In the genomic region with DNA sequence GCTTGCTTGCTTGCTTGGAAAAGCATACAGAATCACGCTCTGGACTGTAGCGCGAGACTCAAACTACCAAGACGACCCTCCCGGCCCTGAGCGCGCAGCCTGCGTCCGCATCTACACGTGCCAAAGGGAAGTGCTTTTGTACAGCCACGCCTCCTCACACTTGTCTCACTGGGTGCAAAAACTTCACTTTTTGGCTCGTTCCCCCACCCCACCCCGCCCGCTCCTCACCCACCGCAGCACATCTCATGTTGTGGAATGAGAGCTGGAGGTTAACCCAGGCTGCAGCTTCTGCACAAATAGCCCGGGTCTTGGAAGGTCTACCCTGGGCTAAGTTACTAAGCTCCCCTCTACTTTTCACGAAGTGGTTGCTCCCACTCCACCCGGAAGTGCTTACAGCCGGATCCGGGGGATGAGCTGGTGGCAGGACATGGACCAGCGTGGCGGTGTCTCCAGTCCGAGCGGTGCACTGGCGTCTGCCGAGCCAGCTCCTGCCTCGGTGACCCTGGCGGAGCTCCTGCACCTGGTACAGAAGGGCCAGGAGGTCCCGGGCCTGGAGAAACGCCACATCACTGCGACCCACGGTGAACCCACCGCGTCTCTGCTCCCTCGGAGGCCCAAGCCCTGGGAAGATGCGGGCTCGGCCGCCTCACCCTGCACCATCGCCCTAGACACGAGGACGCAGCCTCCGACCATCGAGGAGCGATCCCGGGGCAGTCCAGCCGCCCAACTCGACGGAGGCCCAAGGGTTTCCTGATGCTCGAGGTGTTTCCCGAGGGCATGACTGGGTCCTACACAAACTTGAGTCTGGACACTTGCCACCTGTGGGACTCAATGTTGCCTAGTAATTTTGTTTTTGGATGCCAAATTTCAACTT, we compare ENCODE assay signal across 7 mouse cellular contexts. TPM values are rescaled to one million over a fixed set of nuclear protein-coding genes. Genes with fewer than 3 reads are reported as not detected.
DNase-seq lines count a peak whose midpoint lies in the region; ATAC-seq and TF ChIP-seq lines count a peak whose summit lies in the region.

TSS of gene 2310039H08Rik (plus strand) at position 232 of the 874 bp plus-strand sequence.

- peak; percentile 83 for DNase-seq in adrenal gland, postnatal 25 days
- DNase-seq in heart, adult 2 months, result peak; percentile 87 to 90
- DNase-seq in kidney, adult 8-10 months, result peak; percentile 78 to 82
- peak; percentile 73 to 81 for DNase-seq in spleen, postnatal 10 days (ENCODE audit: low spot score in 2 of 2)

- peaks cover 20% of the 10 kb centered on the region for H3K4me1 ChIP-seq in embryonic facial prominence, embryonic 13.5 days
- peaks cover 2% of the 10 kb centered on the region for H3K4me1 ChIP-seq in heart, adult 2 months (ENCODE audit: control insufficient read depth, insufficient read depth, low read length)
- H3K4me1 ChIP-seq in limb, embryonic 13.5 days, result peaks cover 16% of the 10 kb centered on the region
- peaks cover 15% of the 10 kb centered on the region for H3K4me1 ChIP-seq in midbrain, embryonic 16.5 days (ENCODE audit: control insufficient read depth, insufficient read depth, low read length)

- H3K4me3 ChIP-seq in embryonic facial prominence, embryonic 13.5 days, result peak within 1 kb of the TSS; percentile 91
- peak within 1 kb of the TSS; percentile 91 for H3K4me3 ChIP-seq in heart, adult 2 months
- peak within 1 kb of the TSS; percentile 91 for H3K4me3 ChIP-seq in limb, embryonic 13.5 days
- H3K4me3 ChIP-seq in midbrain, embryonic 16.5 days (ENCODE audit: low read depth, low read length), result peak within 1 kb of the TSS; percentile 85

- intact Hi-C loops in heart, adult 2 months (cut with DNase I), result loop anchor here (1.0 kb wide), 2 partner anchors 10 to 20 kb away; partner anchors contain the start of genes Cnpy3 and Rpl7l1

- H3K4me2 ChIP-seq in embryonic facial prominence, embryonic 13.5 days, result peak within 1 kb of the TSS; percentile 64
- peak within 1 kb of the TSS; percentile 81 for H3K4me2 ChIP-seq in limb, embryonic 13.5 days (replicated peaks)
- peak within 1 kb of the TSS; percentile 91 for H3K4me2 ChIP-seq in midbrain, embryonic 16.5 days (ENCODE audit: low read length)

- H3K27ac ChIP-seq in embryonic facial prominence, embryonic 13.5 days, result peak within 1 kb of the TSS; percentile 88
- peak within 1 kb of the TSS; percentile 82 for H3K27ac ChIP-seq in heart, adult 2 months
- H3K27ac ChIP-seq in limb, embryonic 13.5 days, result peak within 1 kb of the TSS; percentile 84
- peak within 1 kb of the TSS; percentile 82 for H3K27ac ChIP-seq in midbrain, embryonic 16.5 days (ENCODE audit: low read length)

- TF ChIP-seq EP300 in heart, adult 2 months (IDR thresholded peaks at IDR 0.05; ENCODE audit: insufficient read depth, low read depth, low read length), result no peak

- peak; percentile 84 for ATAC-seq in embryonic facial prominence, embryonic 13.5 days (ENCODE audit: insufficient number of reproducible peaks, insufficient read depth, low FRiP score, low TSS enrichment, low read depth)
- peak; percentile 92 for ATAC-seq in limb, embryonic 13.5 days (ENCODE audit: low FRiP score, low read depth)
- ATAC-seq in midbrain, embryonic 16.5 days, result peak; percentile 94

- peak within 1 kb of the TSS; percentile 90 for H3K9ac ChIP-seq in embryonic facial prominence, embryonic 13.5 days
- H3K9ac ChIP-seq in heart, adult 2 months (ENCODE audit: low read depth, low read length), result peak within 1 kb of the TSS; percentile 87
- peak within 1 kb of the TSS; percentile 87 for H3K9ac ChIP-seq in limb, embryonic 13.5 days
- H3K9ac ChIP-seq in midbrain, embryonic 16.5 days (ENCODE audit: low read depth, low read length), result peak within 1 kb of the TSS; percentile 87

- no peak for TF ChIP-seq CTCF in heart, adult 2 months (IDR thresholded peaks at IDR 0.05)

- H3K9me3 ChIP-seq in embryonic facial prominence, embryonic 13.5 days, result no peaks in the 10 kb centered on the region
- H3K9me3 ChIP-seq in limb, embryonic 13.5 days, result no peaks in the 10 kb centered on the region
- no peaks in the 10 kb centered on the region for H3K9me3 ChIP-seq in midbrain, embryonic 16.5 days (replicated peaks; ENCODE audit: control insufficient read depth, low read length, poor library complexity, severe bottlenecking)

- H3K79me2 ChIP-seq in heart, adult 2 months (replicated peaks; ENCODE audit: control insufficient read depth, insufficient read depth, low read length), result no peaks in the 10 kb centered on the region

- under 1% methylated on average over 50 of the region's 50 CpGs for WGBS in embryonic facial prominence, embryonic 13.5 days
- WGBS in heart, adult 2 months, result under 1% methylated on average over 50 of the region's 50 CpGs
- under 1% methylated on average over 50 of the region's 50 CpGs for WGBS in limb, embryonic 13.5 days
- WGBS in midbrain, embryonic 16.5 days, result under 1% methylated on average over 50 of the region's 50 CpGs

- TF ChIP-seq POLR2A in heart, adult 2 months (IDR thresholded peaks at IDR 0.05; ENCODE audit: insufficient read depth, low read depth, low read length), result peak; percentile 92

- peaks cover 34% of the 10 kb centered on the region for H3K36me3 ChIP-seq in embryonic facial prominence, embryonic 13.5 days
- H3K36me3 ChIP-seq in heart, adult 2 months (ENCODE audit: control insufficient read depth, insufficient read depth, low read length), result no peaks in the 10 kb centered on the region
- H3K36me3 ChIP-seq in limb, embryonic 13.5 days, result peaks cover 36% of the 10 kb centered on the region
- H3K36me3 ChIP-seq in midbrain, embryonic 16.5 days (ENCODE audit: control insufficient read depth, insufficient read depth, low read length), result peaks cover 6% of the 10 kb centered on the region

- H3K27me3 ChIP-seq in embryonic facial prominence, embryonic 13.5 days, result no peaks in the 10 kb centered on the region
- H3K27me3 ChIP-seq in heart, adult 2 months (ENCODE audit: control insufficient read depth, insufficient read depth, low read length), result no peaks in the 10 kb centered on the region
- H3K27me3 ChIP-seq in limb, embryonic 13.5 days, result no peaks in the 10 kb centered on the region
- H3K27me3 ChIP-seq in midbrain, embryonic 16.5 days (ENCODE audit: control insufficient read depth, insufficient read depth, low read depth, low read length), result no peaks in the 10 kb centered on the region

RNA-seq across cellular contexts. Expression of gene 2310039H08Rik, which starts in this region (rescaled TPM):
- 73.6 and 82.1 TPM in 2 replicates for total RNA-seq in adrenal gland, postnatal 25 days (2021)
- polyA plus RNA-seq in embryonic facial prominence, embryonic 13.5 days (2015; fragmentation: Nextera tagmentation; extraction: Ambion mirVana), result 69.8 and 78.6 TPM in 2 replicates
- total RNA-seq in heart, adult 2 months (2021), result 10 to 100 TPM; 22.6 to 30.4 TPM
- polyA plus RNA-seq in heart, adult 2 months (2012; rRNA removed), result 43.6 and 45.4 TPM in 2 replicates
- 70.5 and 75.2 TPM in 2 replicates for polyA plus RNA-seq in limb, embryonic 13.5 days (2015; fragmentation: Nextera tagmentation; extraction: Ambion mirVana)
- 48.1 and 53.7 TPM in 2 replicates for polyA plus RNA-seq in midbrain, embryonic 16.5 days (2015; fragmentation: Nextera tagmentation; extraction: Ambion mirVana)

Comparison
In these comparisons a context has a peak if more than half of its experiments do, and no peak if none do; other contexts are left out.
1. Peak in every context shown above with its lines: DNase-seq, ATAC-seq, H3K4me3 ChIP-seq and H3K27ac ChIP-seq.